Mouse (Mus musculus) embryonic fibroblast, embryonic 13.5 days (primary cell): Measurements from ENCODE around the gene Rsc1a1. TPM values are rescaled to one million over a fixed set of nuclear protein-coding genes. Genes with fewer than 3 reads are reported as not detected.

ENCODE experiments used
- H3K27ac ChIP-seq: 2 replicates; pipeline ENCODE4 v1.5.1; 2012; ENCODE audit warnings: low read length, control low read depth, inconsistent platforms; ENCODE audit not compliant: insufficient read depth
- H3K4me1 ChIP-seq: 2 replicates; pipeline ENCODE4 v1.6.1; 2011; ENCODE audit warnings: low read length; ENCODE audit not compliant: control insufficient read depth, insufficient read depth
- H3K4me3 ChIP-seq: 2 replicates; pipeline ENCODE4 v1.5.1; 2011; ENCODE audit warnings: mild to moderate bottlenecking, control low read depth, low read length; ENCODE audit not compliant: insufficient read depth
- CTCF ChIP-seq: IDR thresholded peaks from 2 replicates; pipeline ENCODE4 v1.5.1; 2011; ENCODE audit warnings: mild to moderate bottlenecking, control low read depth, low read length, moderate library complexity, borderline replicate concordance; ENCODE audit not compliant: insufficient read depth
- POLR2A ChIP-seq: IDR thresholded peaks from 2 replicates; pipeline ENCODE4 v1.6.1; 2011; ENCODE audit warnings: low read depth, mild to moderate bottlenecking, control low read depth, low read length, moderate library complexity
- polyA plus RNA-seq: library from polyadenylated mRNA; stranded (reverse); fragments of >200 nt; gene quantifications from 2 replicates; pipeline ENCODE4 v1.2.4, GENCODE M21; 2011; ENCODE audit warnings: low read depth; ENCODE audit not compliant: missing spikeins, insufficient read length

Gene Rsc1a1
- polyA plus RNA-seq, 1 experiment, result 5.1 TPM

- Histone ChIP-seq H3K27ac (no peak overlapping the region), H3K4me3 (no peak overlapping the region), H3K4me1 (no peaks in the 10 kb centered on the region)
- TF ChIP-seq POLR2A (no peak), CTCF (no peak)
Observed at GRCm38 (mm10) chr4:141656932-141657331, 28.5 kb downstream of the Rsc1a1 start.

GRCm38 (mm10) chr4:141655908-141656608 lies 29.3 kb downstream of the Rsc1a1 start:
- Histone ChIP-seq H3K27ac (no peak overlapping the region), H3K4me3 (no peak overlapping the region), H3K4me1 (no peaks in the 10 kb centered on the region)
- no peak for TF ChIP-seq POLR2A
- no peak for TF ChIP-seq CTCF

GRCm38 (mm10) chr4:141654509-141654908 lies 30.9 kb downstream of the Rsc1a1 start:
- Histone ChIP-seq H3K4me1 (no peaks in the 10 kb centered on the region), H3K27ac (no peak overlapping the region), H3K4me3 (no peak overlapping the region)
- no peak for TF ChIP-seq CTCF
- TF ChIP-seq POLR2A, result no peak

GRCm38 (mm10) chr4:141653813-141654212 lies 31.6 kb downstream of the Rsc1a1 start:
- Histone ChIP-seq H3K27ac (no peak overlapping the region), H3K4me1 (no peaks in the 10 kb centered on the region), H3K4me3 (no peak overlapping the region)
- no peak for TF ChIP-seq POLR2A
- TF ChIP-seq CTCF, result no peak

- TF ChIP-seq POLR2A (no peak), CTCF (no peak)
- H3K4me1 ChIP-seq, result no peaks in the 10 kb centered on the region
- no peak overlapping the region for H3K4me3 ChIP-seq
Observed at GRCm38 (mm10) chr4:141653044-141653443, 32.4 kb downstream of the Rsc1a1 start.

GRCm38 (mm10) chr4:141651944-141652343 lies 33.5 kb downstream of the Rsc1a1 start:
- Histone ChIP-seq H3K4me1 (no peaks in the 10 kb centered on the region), H3K27ac (no peak overlapping the region), H3K4me3 (no peak overlapping the region)
- no peak for TF ChIP-seq POLR2A
- TF ChIP-seq CTCF, result no peak

More at GRCm38 (mm10) chr4:141653044-141653443, 32.4 kb downstream of the Rsc1a1 start:
- no peak overlapping the region for H3K27ac ChIP-seq

DNA sequence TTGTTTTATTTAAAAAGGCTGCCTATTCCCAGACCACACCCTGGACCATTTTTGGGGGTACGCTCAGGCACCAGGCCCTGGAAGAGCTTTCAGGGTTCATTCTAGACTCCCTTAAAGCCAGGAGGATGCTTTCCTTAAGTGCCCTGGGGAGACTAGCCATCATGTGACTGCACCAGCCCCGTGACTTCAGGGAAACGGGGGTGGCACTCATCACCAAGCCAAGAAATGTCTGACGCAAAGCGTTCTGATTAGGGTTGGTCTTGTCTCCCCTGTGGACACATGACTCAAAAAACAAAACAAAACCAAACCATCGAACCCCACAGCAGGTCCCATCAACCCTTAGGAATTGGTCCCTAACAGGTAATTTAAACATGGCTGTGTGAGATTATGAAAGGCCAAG lies 34.1 kb downstream of the Rsc1a1 start:
- no peak overlapping the region for H3K27ac ChIP-seq
- H3K4me3 ChIP-seq, result no peak overlapping the region
- TF ChIP-seq POLR2A (no peak), CTCF (no peak)
- no peaks in the 10 kb centered on the region for H3K4me1 ChIP-seq

- TF ChIP-seq POLR2A, result no peak
- no peak for TF ChIP-seq CTCF
- Histone ChIP-seq H3K4me3 (no peak overlapping the region), H3K4me1 (no peaks in the 10 kb centered on the region), H3K27ac (no peak overlapping the region)
Observed at GRCm38 (mm10) chr4:141649244-141649643, 36.2 kb downstream of the Rsc1a1 start.

- Histone ChIP-seq H3K27ac (no peak overlapping the region), H3K4me3 (no peak overlapping the region), H3K4me1 (0 out of 2 replicates have a peak, but pooled peaks cover 2% of the 10 kb centered on the region)
- TF ChIP-seq CTCF (no peak), POLR2A (no peak)
Observed at GRCm38 (mm10) chr4:141648262-141648661, 37.1 kb downstream of the Rsc1a1 start.

GRCm38 (mm10) chr4:141647187-141647586 lies 38.2 kb downstream of the Rsc1a1 start:
- no peak for TF ChIP-seq POLR2A
- TF ChIP-seq CTCF, result no peak
- H3K4me1 ChIP-seq, result 0 out of 2 replicates have a peak, but pooled peaks cover 2% of the 10 kb centered on the region
- H3K4me3 ChIP-seq, result no peak overlapping the region
- no peak overlapping the region for H3K27ac ChIP-seq
